Mouse (Mus musculus) C2C12 (cell line): ENCODE measurements at regions not wholly inside any gene's neighbourhood (a gene's known extent, or its start where the extent isn't known, plus 50 kb on each side); places are given as distances from the start of the nearest gene placed in this dataset.

ENCODE experiments used
- CEBPB ChIP-seq: IDR thresholded peaks from one replicate; pipeline ENCODE4 v1.6.1; 2011; ENCODE audit warnings: low read depth, mild to moderate bottlenecking, control low read depth, moderate library complexity
- CTCF ChIP-seq: IDR thresholded peaks from one replicate; pipeline ENCODE4 v1.5.1; 2011; ENCODE audit not compliant: control insufficient read depth, insufficient read depth, insufficient read length
- FOSL1 ChIP-seq: IDR thresholded peaks from one replicate; pipeline ENCODE4 v1.8.0; 2011; ENCODE audit warnings: mild to moderate bottlenecking, low read length; ENCODE audit not compliant: poor library complexity, insufficient read depth, severe bottlenecking
- MAX ChIP-seq: IDR thresholded peaks from one replicate; pipeline ENCODE4 v1.6.1; 2011; ENCODE audit warnings: mild to moderate bottlenecking, control low read depth
- MYOG ChIP-seq: IDR thresholded peaks from one replicate; pipeline ENCODE4 v1.6.1; 2011; ENCODE audit not compliant: control insufficient read depth, insufficient read length; ENCODE audit errors: extremely low read depth
- USF1 ChIP-seq: IDR thresholded peaks from one replicate; pipeline ENCODE4 v1.6.1; 2011; ENCODE audit warnings: low read depth, mild to moderate bottlenecking, control low read depth, moderate library complexity

GRCm38 (mm10) chr3:149104080-149104479 is 113.7 kb upstream of the Adgrl2 start:
- TF ChIP-seq CTCF (no peak), MAX (no peak), USF1 (no peak), CEBPB (no peak), FOSL1 (no peak), MYOG (no peak)
